ENCODE assay signal across 9 mouse cellular contexts in the genomic region with DNA sequence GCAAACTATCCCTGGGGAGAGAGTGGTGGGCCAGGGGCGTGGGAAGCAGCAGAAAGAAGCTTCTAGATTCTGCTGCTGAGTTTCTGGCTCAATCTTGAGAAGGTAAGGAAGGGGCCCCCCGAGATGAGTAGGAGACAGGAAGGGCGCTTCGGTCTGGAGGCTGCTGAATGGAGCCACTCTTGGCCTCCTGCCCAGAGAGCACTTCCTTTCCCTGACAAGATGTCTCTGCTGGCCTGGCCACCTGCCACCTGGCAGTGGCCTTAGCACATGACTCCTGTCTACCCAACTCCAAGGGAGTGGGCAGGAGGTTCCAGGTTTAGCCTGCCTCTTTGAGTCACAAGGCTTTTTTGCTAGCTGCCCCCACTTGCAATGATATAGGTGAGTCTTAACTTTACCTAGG. TPM values are rescaled to one million over a fixed set of nuclear protein-coding genes. Genes with fewer than 3 reads are reported as not detected.
A peak's percentile ranks its signal among the peaks of the same experiment; 100 is the strongest.
DNase-seq lines count a peak whose midpoint lies in the region; ATAC-seq lines count a peak whose summit lies in the region.
"Had no signal": no experiment of that assay in that cellular context is flagged by ENCODE, and none has a peak within 500 bp of the region (broad histone marks: within the 10 kb centered on the region; RNA-seq: fewer than 3 reads in every experiment).

No protein-coding gene starts in this region.

- H3K4me2 ChIP-seq in hindbrain, embryonic 12.5 days (replicated peaks), result no peak overlapping the region
- peak overlapping the region; percentile 16; the same call in 1 of the 2 replicates for H3K4me2 ChIP-seq in intestine, embryonic 16.5 days (ENCODE audit: low read depth, low read length)
- no peak overlapping the region for H3K4me2 ChIP-seq in midbrain, embryonic 13.5 days (replicated peaks)

- no peak for DNase-seq in hindbrain, embryonic 10.5 days (ENCODE audit: low spot score)
- peak; percentile 92 for DNase-seq in cerebellum, adult 11-12 months
- peak; percentile 48 to 70 for DNase-seq in gastrocnemius, postnatal 4 days (ENCODE audit: low spot score in 2 of 2)
- DNase-seq in left cerebral cortex, postnatal 14 days (ENCODE audit: low spot score in 2 of 2), result peak; percentile 86 to 92
- peak; percentile 89 for DNase-seq in testis, postnatal 10 days (ENCODE audit: low spot score)

- H3K36me3 ChIP-seq in hindbrain, embryonic 12.5 days, result no peaks in the 10 kb centered on the region; the same call in 1 of the 2 replicates
- no peaks in the 10 kb centered on the region for H3K36me3 ChIP-seq in hindbrain, embryonic 10.5 days
- H3K36me3 ChIP-seq in intestine, embryonic 16.5 days (ENCODE audit: control insufficient read depth, insufficient read depth, low read length), result no peaks in the 10 kb centered on the region
- no peaks in the 10 kb centered on the region for H3K36me3 ChIP-seq in midbrain, embryonic 13.5 days

- WGBS in hindbrain, embryonic 12.5 days, result 76% methylated on average over 4 of the region's 4 CpGs
- WGBS in hindbrain, embryonic 10.5 days, result 84% methylated on average over 4 of the region's 4 CpGs
- 25% methylated on average over 4 of the region's 4 CpGs for WGBS in intestine, embryonic 16.5 days
- 78% methylated on average over 4 of the region's 4 CpGs for WGBS in midbrain, embryonic 13.5 days

- no peak overlapping the region for H3K4me3 ChIP-seq in hindbrain, embryonic 12.5 days
- no peak overlapping the region for H3K4me3 ChIP-seq in hindbrain, embryonic 10.5 days
- H3K4me3 ChIP-seq in intestine, embryonic 16.5 days (ENCODE audit: low read length), result no peak overlapping the region
- H3K4me3 ChIP-seq in midbrain, embryonic 13.5 days (replicated peaks), result no peak overlapping the region

- 0 out of 2 replicates have a peak, but pooled peaks have one; percentile 23 for ATAC-seq in hindbrain, embryonic 12.5 days (ENCODE audit: low FRiP score)
- ATAC-seq in intestine, embryonic 16.5 days, result peak; percentile 55
- peak; percentile 32 for ATAC-seq in midbrain, embryonic 13.5 days

- H3K27me3 ChIP-seq in hindbrain, embryonic 12.5 days, result no peaks in the 10 kb centered on the region
- H3K27me3 ChIP-seq in hindbrain, embryonic 10.5 days (ENCODE audit: insufficient read depth, poor library complexity, severe bottlenecking), result no peaks in the 10 kb centered on the region
- no peaks in the 10 kb centered on the region for H3K27me3 ChIP-seq in intestine, embryonic 16.5 days (replicated peaks; ENCODE audit: control insufficient read depth, insufficient read depth, low read length)
- H3K27me3 ChIP-seq in midbrain, embryonic 13.5 days, result no peaks in the 10 kb centered on the region

- no peaks in the 10 kb centered on the region for H3K9me3 ChIP-seq in hindbrain, embryonic 12.5 days (replicated peaks)
- H3K9me3 ChIP-seq in hindbrain, embryonic 10.5 days, result no peaks in the 10 kb centered on the region
- no peaks in the 10 kb centered on the region for H3K9me3 ChIP-seq in intestine, embryonic 16.5 days (ENCODE audit: control insufficient read depth, low read length)
- H3K9me3 ChIP-seq in midbrain, embryonic 13.5 days, result no peaks in the 10 kb centered on the region

- H3K4me1 ChIP-seq in hindbrain, embryonic 12.5 days, result peaks cover 6% of the 10 kb centered on the region; the same call in 1 of the 2 replicates
- H3K4me1 ChIP-seq in hindbrain, embryonic 10.5 days (replicated peaks), result 0 out of 2 replicates have a peak, but pooled peaks cover 8% of the 10 kb centered on the region
- peaks cover 41% of the 10 kb centered on the region for H3K4me1 ChIP-seq in intestine, embryonic 16.5 days (ENCODE audit: control insufficient read depth, insufficient read depth, low read length)
- H3K4me1 ChIP-seq in midbrain, embryonic 13.5 days (replicated peaks), result peaks cover 8% of the 10 kb centered on the region; the same call in 1 of the 2 replicates

- intact Hi-C loops in left cerebral cortex, postnatal 14 days (cut with DNase I), result no loop called here

- no peak overlapping the region for H3K9ac ChIP-seq in hindbrain, embryonic 12.5 days
- no peak overlapping the region for H3K9ac ChIP-seq in intestine, embryonic 16.5 days (ENCODE audit: low read depth, low read length)
- H3K9ac ChIP-seq in midbrain, embryonic 13.5 days (replicated peaks), result no peak overlapping the region

- H3K27ac ChIP-seq in hindbrain, embryonic 12.5 days, result no peak overlapping the region
- no peak overlapping the region for H3K27ac ChIP-seq in hindbrain, embryonic 10.5 days
- peak overlapping the region; percentile 45 for H3K27ac ChIP-seq in intestine, embryonic 16.5 days (ENCODE audit: low read length)
- H3K27ac ChIP-seq in midbrain, embryonic 13.5 days, result no peak overlapping the region

RNA-seq across cellular contexts. Expression of a gene that starts 35.1 kb away (rescaled TPM):
- 9.7 and 12.0 TPM in 2 replicates for polyA plus RNA-seq in hindbrain, embryonic 12.5 days (2016; fragmentation: Nextera tagmentation; extraction: Ambion mirVana)
- polyA plus RNA-seq in hindbrain, embryonic 10.5 days (2016; fragmentation: Nextera tagmentation; extraction: Ambion mirVana), result 6.6 and 8.0 TPM in 2 replicates
- 1 to 10 TPM; 4.0 TPM for total RNA-seq in gastrocnemius, postnatal 4 days (2021)
- 6.1 and 7.4 TPM in 2 replicates for polyA plus RNA-seq in intestine, embryonic 16.5 days (2015; fragmentation: Nextera tagmentation; extraction: Ambion mirVana)
- 10 to 100 TPM; 37.7 to 40.4 TPM for total RNA-seq in left cerebral cortex, postnatal 14 days (2021)
- polyA plus RNA-seq in midbrain, embryonic 13.5 days (2015; fragmentation: Nextera tagmentation; extraction: Ambion mirVana), result 15.4 and 15.7 TPM in 2 replicates

RNA-seq across cellular contexts. Expression of a gene that starts 39.6 kb away (rescaled TPM):
- polyA plus RNA-seq in hindbrain, embryonic 12.5 days (2016; fragmentation: Nextera tagmentation; extraction: Ambion mirVana), result 0.13 TPM in 1 of 2 replicates, not detected in the other
- not detected in 2 replicates for polyA plus RNA-seq in hindbrain, embryonic 10.5 days (2016; fragmentation: Nextera tagmentation; extraction: Ambion mirVana)
- not detected for total RNA-seq in gastrocnemius, postnatal 4 days (2021)
- not detected in 2 replicates for polyA plus RNA-seq in intestine, embryonic 16.5 days (2015; fragmentation: Nextera tagmentation; extraction: Ambion mirVana)
- total RNA-seq in left cerebral cortex, postnatal 14 days (2021), result not detected
- 0.26 TPM in 1 of 2 replicates, not detected in the other for polyA plus RNA-seq in midbrain, embryonic 13.5 days (2015; fragmentation: Nextera tagmentation; extraction: Ambion mirVana)
- polyA plus RNA-seq: large intestine, adult 2 months had no signal
